In the genomic region with DNA sequence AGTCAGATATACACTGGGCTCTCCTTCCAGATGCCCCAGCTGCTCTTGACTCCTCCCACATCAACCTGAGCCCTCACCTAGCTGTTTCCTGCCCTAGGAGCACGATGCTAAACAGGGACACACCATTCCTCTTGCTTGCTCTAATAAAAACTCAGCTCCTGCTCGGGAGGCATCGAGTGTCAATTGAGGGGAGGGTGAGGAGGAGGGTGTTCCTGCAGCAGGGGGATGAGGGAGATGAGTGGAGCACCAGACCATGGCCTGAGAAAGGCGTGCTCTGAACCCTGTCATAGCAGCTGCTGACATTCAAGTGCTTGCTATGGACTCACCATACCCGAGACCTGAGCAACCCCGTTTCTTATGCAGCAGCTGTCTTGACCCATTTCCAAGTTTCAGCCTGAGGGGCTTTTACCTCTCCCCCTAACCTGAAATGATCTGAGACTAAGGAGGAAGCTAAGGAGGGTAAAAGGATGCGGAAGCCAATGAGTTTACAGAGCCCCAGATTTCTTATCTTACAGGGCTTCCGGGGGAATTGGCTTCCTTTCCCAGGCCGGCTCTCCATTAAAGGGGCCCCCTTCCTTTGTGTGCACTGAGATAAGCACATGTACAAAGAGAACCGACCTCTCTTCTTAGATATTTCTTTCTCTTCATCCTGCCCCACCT, we compare ENCODE assay signal across 8 mouse cellular contexts. TPM values are rescaled to one million over a fixed set of nuclear protein-coding genes. Genes with fewer than 3 reads are reported as not detected.
DNase-seq lines count a peak whose midpoint lies in the region; ATAC-seq and TF ChIP-seq lines count a peak whose summit lies in the region.

No protein-coding gene starts in this region.

- no peak for ATAC-seq in forebrain, postnatal 0 days
- ATAC-seq in liver, embryonic 14.5 days (ENCODE audit: insufficient read depth): peak; percentile 79

- TF ChIP-seq CTCF in forebrain, postnatal 0 days (IDR thresholded peaks at IDR 0.05; ENCODE audit: low read depth): no peak
- no peak for TF ChIP-seq CTCF in liver, embryonic 14.5 days (IDR thresholded peaks at IDR 0.05; ENCODE audit: low read depth)

- H3K9ac ChIP-seq in forebrain, postnatal 0 days: no peak overlapping the region
- H3K9ac ChIP-seq in liver, embryonic 14.5 days (replicated peaks): no peak overlapping the region

- 46% methylated on average over 10 of the region's 10 CpGs for WGBS in forebrain, embryonic 10.5 days
- 37% methylated on average over 10 of the region's 10 CpGs for WGBS in forebrain, postnatal 0 days
- 3% methylated on average over 10 of the region's 10 CpGs for whole genome bisulfite sequencing in liver, embryonic 14.5 days (ENCODE audit: insufficient replicate concordance)

- H3K27me3 ChIP-seq in forebrain, embryonic 10.5 days (ENCODE audit: poor library complexity, severe bottlenecking): 0 out of 2 replicates have a peak, but pooled peaks cover 5% of the 10 kb centered on the region
- no peaks in the 10 kb centered on the region for H3K27me3 ChIP-seq in forebrain, postnatal 0 days (ENCODE audit: insufficient read depth, low read length)
- no peaks in the 10 kb centered on the region for H3K27me3 ChIP-seq in liver, embryonic 14.5 days (ENCODE audit: control insufficient read depth, insufficient read depth, low read length)

- no peak overlapping the region for H3K4me2 ChIP-seq in forebrain, postnatal 0 days (ENCODE audit: low read depth)
- H3K4me2 ChIP-seq in liver, embryonic 14.5 days (ENCODE audit: low read depth): peak overlapping the region; percentile 42

- H3K4me1 ChIP-seq in forebrain, embryonic 10.5 days: peaks cover 40% of the 10 kb centered on the region
- no peaks in the 10 kb centered on the region for H3K4me1 ChIP-seq in forebrain, postnatal 0 days (ENCODE audit: insufficient read depth)
- peaks cover 13 to 19% of the 10 kb centered on the region in 2 experiments for H3K4me1 ChIP-seq in liver, embryonic 14.5 days (replicated peaks; ENCODE audit: control insufficient read depth in 2 of 2, insufficient read depth in 2 of 2, low read length in 1 of 2)

- TF ChIP-seq EP300 in liver, embryonic 14.5 days (IDR thresholded peaks at IDR 0.05; ENCODE audit: low read depth): peak; percentile 56

- peak; percentile 13 for DNase-seq in forebrain, embryonic 10.5 days (ENCODE audit: extremely low spot score, low spot score)
- DNase-seq in forebrain, postnatal 0 days: no peak
- peak; percentile 31 for DNase-seq in testis, postnatal 10 days (ENCODE audit: low spot score)
- no peak for DNase-seq in testis, postnatal 14 days (ENCODE audit: low spot score)
- peak; percentile 41 to 45 (median 45) for DNase-seq in liver, embryonic 14.5 days (ENCODE audit: low read depth in 3 of 3, low spot score in 3 of 3)
- no peak for DNase-seq in MN1 (ENCODE audit: low spot score)
- DNase-seq in layer of hippocampus, adult 8-10 months (ENCODE audit: low spot score in 2 of 2): no peak
- no peak for DNase-seq in layer of hippocampus, adult 9-10 months (ENCODE audit: low spot score)

- H3K27ac ChIP-seq in forebrain, embryonic 10.5 days: 0 out of 2 replicates have a peak overlapping the region, but pooled peaks have one; percentile 36
- H3K27ac ChIP-seq in forebrain, postnatal 0 days (ENCODE audit: low read depth, low read length): no peak overlapping the region
- H3K27ac ChIP-seq in liver, embryonic 14.5 days: no peak overlapping the region

- no peaks in the 10 kb centered on the region for H3K9me3 ChIP-seq in forebrain, embryonic 10.5 days
- no peaks in the 10 kb centered on the region for H3K9me3 ChIP-seq in forebrain, postnatal 0 days (ENCODE audit: low read length)
- no peaks in the 10 kb centered on the region for H3K9me3 ChIP-seq in liver, embryonic 14.5 days (ENCODE audit: control insufficient read depth, low read length)

- H3K36me3 ChIP-seq in forebrain, embryonic 10.5 days (replicated peaks): no peaks in the 10 kb centered on the region
- H3K36me3 ChIP-seq in forebrain, postnatal 0 days (ENCODE audit: insufficient read depth): no peaks in the 10 kb centered on the region
- H3K36me3 ChIP-seq in liver, embryonic 14.5 days (replicated peaks; ENCODE audit: control insufficient read depth, insufficient read depth, low read depth): no peaks in the 10 kb centered on the region

- no peak overlapping the region for H3K4me3 ChIP-seq in forebrain, embryonic 10.5 days
- H3K4me3 ChIP-seq in forebrain, postnatal 0 days (ENCODE audit: low read depth, low read length): no peak overlapping the region
- no peak overlapping the region for H3K4me3 ChIP-seq in liver, embryonic 14.5 days (ENCODE audit: insufficient read depth in 1 of 2, low read depth in 2 of 2, low read length in 2 of 2)

RNA-seq across cellular contexts. Expression of gene Cdc7, which starts 51.4 kb away (rescaled TPM):
- 62.5 and 69.4 TPM in 2 replicates for polyA plus RNA-seq in forebrain, embryonic 10.5 days (2016; fragmentation: Nextera tagmentation; extraction: Ambion mirVana)
- total RNA-seq in forebrain, postnatal 0 days (2014; rRNA removed): 29.9 and 36.8 TPM in 2 replicates
- polyA plus RNA-seq in forebrain, postnatal 0 days (2015; fragmentation: Nextera tagmentation; extraction: Ambion mirVana): 18.4 and 23.5 TPM in 2 replicates
- polyA plus RNA-seq in liver, embryonic 14.5 days (2012; rRNA removed): 12.5 and 15.6 TPM in 2 replicates
- 16.2 and 18.2 TPM in 2 replicates for polyA plus RNA-seq in liver, embryonic 14.5 days (2014; fragmentation: Nextera tagmentation; extraction: Ambion mirVana)
- 10 to 100 TPM in 3 of 4 experiments, 1 to 10 TPM in 1; 9.8 to 20.7 (median 16.0) TPM for total RNA-seq in layer of hippocampus, adult 8-10 months (2022)

Comparison
In these comparisons a context has a peak if more than half of its experiments do, and no peak if none do; other contexts are left out.
1. DNase-seq: peak in forebrain, embryonic 10.5 days (single experiment), testis, postnatal 10 days (single experiment) and liver, embryonic 14.5 days (3 of 3); none in forebrain, postnatal 0 days (single experiment), testis, postnatal 14 days (single experiment), MN1 (single experiment), layer of hippocampus, adult 8-10 months (0 of 2) and layer of hippocampus, adult 9-10 months (single experiment).